Mouse (Mus musculus) duodenum, adult 2 months (tissue): ENCODE measurements around the gene Ptgdr2. TPM values are rescaled to one million over a fixed set of nuclear protein-coding genes. Genes with fewer than 3 reads are reported as not detected.

Experiments
- polyA plus RNA-seq: library from polyadenylated mRNA; depleted of rRNA; stranded (reverse); fragments of >200 nt; gene quantifications from 2 replicates; pipeline ENCODE4 v1.2.3, GENCODE M21; 2012; ENCODE audit warnings: low replicate concordance; rRNA removed

Gene Ptgdr2
- 0.16 and 0.62 TPM in 2 replicates for polyA plus RNA-seq

DNA sequence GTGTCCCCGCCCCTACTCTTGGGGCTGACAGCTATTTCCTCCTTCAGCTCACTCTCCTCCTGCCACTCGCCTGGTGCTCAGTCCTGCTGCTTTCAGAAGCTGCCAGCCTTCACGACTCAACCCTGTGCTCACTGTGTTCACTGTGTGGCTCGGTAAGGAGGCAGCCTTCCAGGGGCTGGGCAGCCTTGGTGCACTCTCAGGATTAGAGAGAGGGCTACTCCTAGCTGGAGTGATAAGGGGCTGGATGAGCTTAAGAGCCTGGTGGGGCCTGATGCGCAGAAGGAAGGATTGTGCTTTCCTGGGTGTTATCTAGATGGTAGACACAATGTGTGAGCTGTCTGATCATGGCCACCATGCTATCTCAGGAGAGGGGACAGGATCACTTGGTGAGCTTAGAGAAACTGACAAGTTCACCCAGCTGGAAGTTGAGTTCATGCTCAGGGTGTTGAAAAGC is at the start of gene Ptgdr2:
Gene Ptgdr2 (plus strand): TSS at position 51 of the 454 bp plus-strand sequence.

DNA sequence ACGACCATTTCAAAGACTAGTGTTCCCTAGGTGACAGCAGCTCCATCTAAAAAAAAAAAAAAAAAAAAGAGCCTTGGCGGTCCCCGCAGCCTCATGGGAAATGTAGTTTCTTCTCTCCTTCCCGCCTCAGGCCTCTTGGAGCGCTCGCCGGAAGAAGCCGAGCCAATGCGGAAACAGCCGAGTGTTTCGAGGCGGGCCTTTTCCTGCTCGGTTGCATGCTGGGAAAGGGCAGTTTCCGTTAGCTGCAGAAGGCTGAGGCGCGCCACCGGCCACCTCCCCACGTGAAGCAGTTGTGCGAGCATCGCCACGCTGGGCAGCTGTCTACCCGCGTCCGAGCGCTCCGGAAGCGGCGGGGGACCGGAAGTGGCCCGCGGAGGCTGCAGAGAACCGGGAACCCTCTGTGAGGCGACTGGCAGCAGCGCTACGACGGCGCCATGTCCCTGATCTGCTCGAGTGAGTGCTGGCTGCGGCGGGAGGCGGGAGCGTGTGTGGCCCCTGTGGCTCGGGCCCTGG is 41.9 kb upstream of the Ptgdr2 start, which contains the start of gene Prpf19:
Gene Prpf19 (plus strand): TSS at position 216 of the 513 bp plus-strand sequence.

DNA sequence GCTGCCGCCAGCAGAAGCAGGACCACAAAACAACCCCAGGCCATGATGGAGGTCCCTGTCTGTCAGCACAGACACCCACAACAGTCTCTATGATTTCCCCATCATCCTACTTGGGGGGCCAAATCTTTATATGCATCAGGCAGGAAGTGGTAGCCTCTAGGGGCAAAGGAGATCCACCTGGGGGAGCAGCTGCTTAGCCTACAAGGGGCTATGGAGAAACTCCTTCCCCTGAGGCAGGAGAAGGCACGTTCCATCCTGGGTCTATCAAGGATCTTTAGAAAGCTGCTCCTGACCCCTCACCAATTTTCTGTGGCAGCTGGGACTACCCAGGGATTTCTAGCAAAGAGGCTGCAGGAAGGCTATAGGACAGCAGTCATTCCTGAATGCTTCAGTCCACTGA is 16.4 kb upstream of the Ptgdr2 start, which contains the start of gene Zp1:
Gene Zp1 (minus strand): TSS at position 101 of the 400 bp plus-strand sequence.

DNA sequence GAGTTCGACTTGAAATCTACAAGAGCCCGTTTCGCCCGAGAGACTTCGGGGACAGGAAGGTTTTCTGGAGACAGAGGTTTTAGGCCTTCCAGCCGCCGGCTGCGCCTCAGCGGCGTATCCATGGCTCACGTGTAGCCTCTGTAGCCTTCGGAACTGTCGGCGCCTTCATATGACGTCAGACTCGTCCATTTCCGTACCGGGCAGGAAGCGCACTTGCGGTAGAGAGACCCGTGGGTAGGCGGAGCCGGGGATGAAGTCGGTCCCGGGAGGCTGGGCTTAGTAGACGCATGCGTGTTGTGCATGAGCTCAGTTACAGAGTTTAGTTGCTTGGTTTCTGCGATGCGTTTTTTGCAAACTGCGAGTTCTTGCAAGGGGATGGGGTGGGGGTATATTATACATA is 12.2 kb downstream of the Ptgdr2 start, which contains the start of gene Ccdc86:
Gene Ccdc86 (minus strand): TSS at position 155 of the 400 bp plus-strand sequence.

DNA sequence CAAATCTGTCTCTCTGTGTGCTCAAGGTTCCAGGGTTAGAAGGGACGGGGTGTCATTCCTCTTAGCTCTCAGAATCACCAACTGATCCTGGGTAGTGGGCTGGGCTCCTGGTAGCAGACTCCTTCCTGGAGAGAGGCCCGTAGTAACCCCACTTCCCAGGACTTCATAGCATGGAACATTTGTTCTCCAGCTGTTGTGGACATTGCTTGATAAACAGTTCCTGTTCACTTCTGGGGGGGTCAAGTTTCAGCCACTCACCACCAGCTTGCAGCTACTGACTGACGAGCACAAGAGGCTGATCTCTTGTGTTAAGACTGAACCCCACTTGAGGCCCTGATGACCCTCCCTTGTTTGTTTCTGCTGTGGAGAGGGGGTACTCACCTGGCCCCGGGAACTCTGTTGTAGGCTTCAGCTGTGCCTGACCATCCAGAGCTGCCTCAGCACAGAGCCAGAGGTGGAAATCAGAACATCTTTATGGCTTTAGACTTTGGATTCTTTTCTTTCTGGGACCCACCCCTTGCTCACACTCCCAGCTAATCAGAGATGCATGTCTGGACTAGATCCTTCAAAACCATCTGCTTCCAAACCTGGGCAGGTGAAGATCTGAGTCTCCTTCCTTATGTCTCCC is 37.4 kb downstream of the Ptgdr2 start, which contains the start of gene Ms4a10:
Gene Ms4a10 (minus strand): TSS at position 433 of the 628 bp plus-strand sequence.

Other genes starting within 250 kb of the Ptgdr2 start
- 35.7 and 46.3 TPM in 2 replicates for gene Vps37c, start 248.4 kb upstream of the Ptgdr2 start, polyA plus RNA-seq
- gene Cd5, start 198.2 kb upstream of the Ptgdr2 start, polyA plus RNA-seq = 1.0 and 2.7 TPM in 2 replicates
- 1.4 and 4.2 TPM in 2 replicates for gene Cd6, start 107.1 kb upstream of the Ptgdr2 start, polyA plus RNA-seq
- gene Slc15a3, start 97.4 kb upstream of the Ptgdr2 start, polyA plus RNA-seq = 7.1 and 18.1 TPM in 2 replicates
- gene Tmem132a, start 67.2 kb upstream of the Ptgdr2 start, polyA plus RNA-seq = 6.8 and 8.5 TPM in 2 replicates
- gene Tmem109, start 55.2 kb upstream of the Ptgdr2 start, polyA plus RNA-seq = 31.7 and 34.0 TPM in 2 replicates
- 105 and 140 TPM in 2 replicates for gene Prpf19, start 41.9 kb upstream of the Ptgdr2 start, polyA plus RNA-seq
- gene Zp1, start 16.5 kb upstream of the Ptgdr2 start, polyA plus RNA-seq = not detected in 2 replicates
- 4.4 and 5.5 TPM in 2 replicates for gene Ccdc86, start 12.1 kb downstream of the Ptgdr2 start, polyA plus RNA-seq
- 179 and 611 TPM in 2 replicates for gene Ms4a10, start 37.5 kb downstream of the Ptgdr2 start, polyA plus RNA-seq
- 0.36 and 0.88 TPM in 2 replicates for gene Ms4a15, start 56.1 kb downstream of the Ptgdr2 start, polyA plus RNA-seq
- gene Ms4a18, start 80.9 kb downstream of the Ptgdr2 start, polyA plus RNA-seq = 46.6 and 64.7 TPM in 2 replicates
- gene Ms4a8a, start 143.9 kb downstream of the Ptgdr2 start, polyA plus RNA-seq = 154 and 309 TPM in 2 replicates
- not detected in 2 replicates for gene 1700017D01Rik, start 193.7 kb downstream of the Ptgdr2 start, polyA plus RNA-seq
- not detected in 2 replicates for gene 1700025F22Rik, start 228.2 kb downstream of the Ptgdr2 start, polyA plus RNA-seq